Mouse (Mus musculus) testis, adult 2 months (tissue): ENCODE data around the gene Egfl8. TPM values are rescaled to one million over a fixed set of nuclear protein-coding genes. Genes with fewer than 3 reads are reported as not detected.

Experiments
- H3K27ac ChIP-seq: fragments of 200-500 bp; 2 replicates; pipeline ENCODE4 v1.5.1; 2012; ENCODE audit warnings: low read depth, low read length; ENCODE audit not compliant: control insufficient read depth, insufficient read depth
- H3K27me3 ChIP-seq: fragments of 200-500 bp; 2 replicates; pipeline ENCODE4 v1.6.1; 2012; ENCODE audit warnings: mild to moderate bottlenecking, low read length, moderate library complexity; ENCODE audit not compliant: control insufficient read depth, insufficient read depth
- H3K36me3 ChIP-seq: fragments of 200-500 bp; 2 replicates; pipeline ENCODE4 v1.6.1; 2012; ENCODE audit warnings: mild to moderate bottlenecking, low read length; ENCODE audit not compliant: control insufficient read depth, insufficient read depth
- H3K4me1 ChIP-seq: fragments of 200-500 bp; 2 replicates; pipeline ENCODE4 v1.6.1; 2012; ENCODE audit warnings: low read length; ENCODE audit not compliant: control insufficient read depth, insufficient read depth
- H3K4me3 ChIP-seq: fragments of 200-500 bp; 2 replicates; pipeline ENCODE4 v1.5.1; 2012; ENCODE audit warnings: low read depth, mild to moderate bottlenecking, low read length, moderate library complexity, mixed read lengths; ENCODE audit not compliant: control insufficient read depth
- CTCF ChIP-seq: fragments of 200-500 bp; IDR thresholded peaks from 2 replicates; pipeline ENCODE4 v1.5.1; 2012; ENCODE audit warnings: low read depth, mild to moderate bottlenecking, inconsistent platforms, low read length, moderate library complexity; ENCODE audit not compliant: control insufficient read depth, insufficient read depth, insufficient replicate concordance
- POLR2A ChIP-seq: fragments of 200-500 bp; IDR thresholded peaks from 2 replicates; pipeline ENCODE4 v1.6.1; 2012; ENCODE audit warnings: low read depth, mild to moderate bottlenecking, inconsistent platforms, low read length, moderate library complexity; ENCODE audit not compliant: control insufficient read depth
- polyA plus RNA-seq: library from polyadenylated mRNA; depleted of rRNA; stranded (reverse); fragments of >200 nt; gene quantifications from 2 replicates; pipeline ENCODE4 v1.2.3, GENCODE M21; 2012

Gene Egfl8
- polyA plus RNA-seq, 1 experiment: 0.53 TPM

DNA sequence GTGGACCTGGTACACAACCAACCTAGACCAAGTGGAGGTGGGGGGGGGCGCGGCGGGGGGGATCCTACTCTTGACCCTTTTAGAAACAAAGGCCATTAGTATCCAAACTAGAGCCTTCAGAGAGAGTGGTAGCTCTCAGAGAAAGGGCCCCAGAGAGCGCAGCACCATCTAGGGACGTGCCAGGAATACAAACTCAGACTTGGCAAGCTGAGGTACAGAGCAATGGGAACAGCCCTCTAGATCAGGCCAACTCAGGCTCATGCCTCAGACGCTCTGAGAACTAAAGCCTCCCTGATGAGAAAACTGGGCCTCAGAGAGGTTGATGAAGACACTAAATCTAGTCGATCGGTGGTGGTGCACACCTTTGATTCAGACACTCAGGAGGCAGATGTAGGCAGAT lies 30.6 kb downstream of the Egfl8 start:
- Histone ChIP-seq H3K27ac (no peak overlapping the region), H3K36me3 (no peaks in the 10 kb centered on the region), H3K4me1 (peaks cover 41% of the 10 kb centered on the region), H3K4me3 (peak overlapping the region; percentile 3), H3K27me3 (no peaks in the 10 kb centered on the region)
- TF ChIP-seq POLR2A (no peak), CTCF (no peak)

DNA sequence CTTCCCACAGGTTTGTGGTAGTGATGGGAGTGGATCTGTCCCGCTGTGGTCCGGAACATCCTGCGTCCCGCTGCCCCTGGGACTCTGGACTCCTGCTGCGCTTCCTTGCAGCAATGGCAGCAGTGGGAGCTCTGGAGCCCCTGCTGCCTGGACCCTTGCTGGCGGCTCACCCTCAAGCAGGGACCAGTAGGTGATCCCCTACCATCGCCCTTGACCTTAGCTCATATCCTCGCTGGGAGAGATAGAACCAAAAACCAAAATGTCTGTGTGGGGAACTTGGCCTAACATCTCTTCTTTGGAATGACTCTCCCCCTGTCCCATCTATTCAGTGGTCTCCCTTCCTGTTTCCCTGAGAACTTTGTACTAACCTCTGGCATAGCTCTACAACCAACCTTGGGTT lies 32.0 kb downstream of the Egfl8 start:
- no peak overlapping the region for H3K4me3 ChIP-seq
- peaks cover 33% of the 10 kb centered on the region for H3K4me1 ChIP-seq
- H3K27me3 ChIP-seq: no peaks in the 10 kb centered on the region
- H3K27ac ChIP-seq: no peak overlapping the region
- H3K36me3 ChIP-seq: no peaks in the 10 kb centered on the region
- TF ChIP-seq CTCF: no peak
- TF ChIP-seq POLR2A: no peak

DNA sequence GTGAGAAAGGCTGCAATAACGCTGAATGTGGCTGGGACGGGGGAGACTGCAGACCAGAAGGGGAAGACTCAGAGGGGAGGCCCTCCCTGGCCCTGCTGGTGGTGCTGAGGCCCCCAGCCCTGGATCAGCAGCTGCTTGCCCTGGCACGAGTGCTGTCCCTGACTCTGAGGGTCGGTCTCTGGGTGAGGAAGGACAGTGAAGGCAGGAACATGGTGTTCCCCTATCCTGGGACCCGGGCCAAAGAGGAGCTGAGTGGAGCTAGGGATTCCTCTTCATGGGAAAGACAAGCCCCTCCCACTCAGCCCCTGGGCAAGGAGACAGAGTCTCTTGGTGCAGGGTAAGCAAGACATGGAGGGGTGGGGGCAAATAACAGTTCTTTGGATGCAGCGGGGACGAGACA lies 32.4 kb downstream of the Egfl8 start:
- peak overlapping the region; percentile 63 for H3K27ac ChIP-seq
- peaks cover 30% of the 10 kb centered on the region for H3K4me1 ChIP-seq
- H3K36me3 ChIP-seq: no peaks in the 10 kb centered on the region
- H3K27me3 ChIP-seq: no peaks in the 10 kb centered on the region
- no peak for TF ChIP-seq CTCF
- TF ChIP-seq POLR2A: no peak
- no peak overlapping the region for H3K4me3 ChIP-seq

DNA sequence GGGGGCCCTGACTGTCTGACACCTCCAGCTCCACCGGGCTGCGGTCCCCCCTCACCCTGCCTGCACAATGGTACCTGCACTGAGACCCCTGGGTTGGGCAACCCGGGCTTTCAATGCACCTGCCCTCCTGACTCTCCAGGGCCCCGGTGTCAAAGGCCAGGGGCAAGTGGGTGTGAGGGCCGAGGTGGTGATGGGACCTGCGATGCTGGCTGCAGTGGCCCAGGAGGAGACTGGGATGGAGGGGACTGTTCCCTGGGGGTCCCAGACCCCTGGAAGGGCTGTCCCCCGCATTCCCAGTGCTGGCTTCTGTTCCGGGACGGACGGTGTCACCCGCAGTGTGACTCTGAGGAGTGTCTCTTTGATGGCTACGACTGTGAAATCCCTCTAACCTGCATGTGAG lies 33.2 kb downstream of the Egfl8 start:
- no peak overlapping the region for H3K27ac ChIP-seq
- no peaks in the 10 kb centered on the region for H3K36me3 ChIP-seq
- no peak for TF ChIP-seq POLR2A
- TF ChIP-seq CTCF: no peak
- peaks cover 22% of the 10 kb centered on the region for H3K4me1 ChIP-seq
- no peaks in the 10 kb centered on the region for H3K27me3 ChIP-seq
- no peak overlapping the region for H3K4me3 ChIP-seq

DNA sequence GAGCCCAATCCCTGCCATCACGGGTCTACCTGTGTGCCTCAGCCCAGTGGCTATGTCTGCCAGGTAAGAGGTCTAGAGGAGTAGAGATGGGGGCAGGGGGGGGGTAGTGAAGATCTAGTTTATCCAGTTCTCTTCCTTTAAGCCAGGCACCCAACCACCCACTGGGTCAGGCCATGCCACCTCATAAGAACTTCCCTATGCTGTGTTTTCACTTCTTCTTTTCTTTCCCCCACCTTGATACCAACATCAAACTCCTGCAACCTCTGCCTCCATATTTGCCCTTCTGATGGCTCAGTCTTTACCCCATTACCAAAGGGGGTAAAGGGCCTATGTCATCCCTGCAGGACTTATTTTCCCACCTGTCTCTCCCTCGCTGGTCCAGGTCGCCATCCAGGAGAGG lies 37.7 kb downstream of the Egfl8 start:
- Histone ChIP-seq H3K4me1 (no peaks in the 10 kb centered on the region), H3K36me3 (no peaks in the 10 kb centered on the region), H3K4me3 (no peak overlapping the region), H3K27ac (no peak overlapping the region), H3K27me3 (no peaks in the 10 kb centered on the region)
- TF ChIP-seq CTCF (no peak), POLR2A (no peak)

DNA sequence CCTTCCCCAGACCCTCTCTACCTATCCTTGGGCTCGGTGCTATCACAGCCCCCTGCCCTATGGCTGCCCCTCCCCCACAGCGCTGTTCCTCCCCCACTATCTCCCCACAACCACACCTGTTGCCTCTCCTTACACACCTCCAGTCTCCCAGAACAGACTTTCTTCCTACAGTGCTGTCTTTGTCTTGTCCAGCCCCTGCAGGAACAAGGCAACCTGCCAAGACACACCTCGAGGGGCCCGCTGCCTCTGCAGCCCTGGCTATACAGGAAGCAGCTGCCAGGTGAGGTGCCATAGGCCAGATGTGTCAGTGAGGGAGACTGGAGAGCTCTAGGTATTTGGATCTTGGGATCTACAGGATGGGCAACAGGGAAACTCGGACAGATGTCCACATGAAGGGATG lies 39.2 kb downstream of the Egfl8 start:
- no peak overlapping the region for H3K4me3 ChIP-seq
- H3K27ac ChIP-seq: no peak overlapping the region
- no peak for TF ChIP-seq POLR2A
- no peaks in the 10 kb centered on the region for H3K27me3 ChIP-seq
- H3K4me1 ChIP-seq: peaks cover 8% of the 10 kb centered on the region
- no peaks in the 10 kb centered on the region for H3K36me3 ChIP-seq

DNA sequence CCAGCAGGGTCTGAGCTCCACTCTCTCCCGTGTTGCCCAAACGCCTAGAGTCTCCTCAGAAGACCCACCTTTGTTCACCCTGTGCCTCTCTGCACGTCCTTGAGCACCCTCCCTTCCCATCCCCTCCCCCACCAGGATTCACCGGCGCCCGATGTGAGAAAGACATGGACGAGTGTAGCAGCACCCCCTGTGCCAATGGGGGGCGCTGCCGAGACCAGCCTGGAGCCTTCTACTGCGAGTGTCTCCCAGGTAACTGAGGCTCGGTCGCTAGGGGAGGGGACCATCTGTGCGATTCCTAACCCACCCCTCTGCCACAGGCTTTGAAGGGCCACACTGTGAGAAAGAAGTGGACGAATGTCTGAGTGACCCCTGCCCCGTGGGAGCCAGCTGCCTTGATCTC lies 43.4 kb downstream of the Egfl8 start:
- peaks cover 8% of the 10 kb centered on the region for H3K4me1 ChIP-seq
- no peak overlapping the region for H3K27ac ChIP-seq
- no peaks in the 10 kb centered on the region for H3K27me3 ChIP-seq
- TF ChIP-seq POLR2A (no peak), CTCF (peak; percentile 45; the same call in 1 of the 2 replicates)
- no peak overlapping the region for H3K4me3 ChIP-seq
- H3K36me3 ChIP-seq: no peaks in the 10 kb centered on the region

DNA sequence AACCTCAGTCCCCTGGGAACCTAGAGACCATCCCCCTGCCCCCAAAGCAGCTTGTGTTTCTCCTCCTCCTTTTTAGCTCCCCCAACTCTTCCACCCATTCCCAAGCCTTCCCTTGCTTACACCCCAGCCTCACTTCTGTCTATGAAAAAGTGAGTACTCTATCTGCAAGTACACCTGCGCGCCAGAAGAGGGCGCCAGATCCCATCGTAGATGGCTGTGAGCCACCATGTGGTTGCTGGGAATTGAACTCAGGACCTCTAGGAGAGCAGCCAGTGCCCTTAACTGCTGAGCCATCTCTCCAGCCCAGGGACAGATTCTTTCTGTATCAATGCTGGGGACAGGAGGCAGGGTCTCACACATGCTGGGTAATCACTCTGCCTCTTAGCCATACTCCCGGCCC lies 43.9 kb downstream of the Egfl8 start:
- peak; percentile 83 for TF ChIP-seq CTCF
- no peak for TF ChIP-seq POLR2A
- Histone ChIP-seq H3K4me1 (peaks cover 8% of the 10 kb centered on the region), H3K36me3 (no peaks in the 10 kb centered on the region), H3K27me3 (no peaks in the 10 kb centered on the region), H3K4me3 (no peak overlapping the region), H3K27ac (no peak overlapping the region)
